Mouse (Mus musculus): ENCODE measurements at regions not wholly inside any gene's neighbourhood (a gene's known extent, or its start where the extent isn't known, plus 50 kb on each side); places are given as distances from the start of the nearest gene placed in this dataset.

DNA sequence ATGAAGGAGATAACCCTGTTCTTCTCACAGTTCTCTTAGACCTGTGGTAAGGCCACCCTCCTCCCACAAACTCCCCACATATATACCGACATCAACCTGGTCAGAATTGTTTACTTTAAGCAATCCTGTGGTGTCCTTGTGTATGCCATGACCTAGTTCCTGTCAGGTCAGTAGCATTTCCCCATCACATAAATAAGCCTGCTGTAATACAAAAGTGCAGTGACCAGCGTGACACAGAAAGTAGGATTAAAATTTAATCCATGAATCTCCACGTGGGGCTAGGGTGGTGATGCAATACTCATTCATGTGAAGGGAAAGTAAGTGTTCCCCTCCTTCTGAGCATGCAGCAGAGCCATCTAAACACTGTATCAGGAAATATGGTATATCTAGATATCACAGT, 923.2 kb upstream of the Lrrc6 start:
- no peak for TF ChIP-seq POLR2A (IDR thresholded peaks at IDR 0.05; ENCODE audit: borderline replicate concordance, extremely low read depth, low read depth, low read length)
- no peak for TF ChIP-seq CTCF (IDR thresholded peaks at IDR 0.05; ENCODE audit: insufficient read depth, low read length)

All from lung, adult 2 months (tissue).